Mouse (Mus musculus) bone marrow, adult 2 months (tissue): ENCODE measurements around the gene Crybb3. TPM values are rescaled to one million over a fixed set of nuclear protein-coding genes. Genes with fewer than 3 reads are reported as not detected.

Experiments used
- H3K27ac ChIP-seq: fragments of 200-500 bp; 2 replicates; pipeline ENCODE4 v1.5.1; 2012; ENCODE audit warnings: low read depth, mild to moderate bottlenecking, control low read depth, inconsistent platforms, low read length; ENCODE audit not compliant: control insufficient read depth, poor library complexity, insufficient read depth
- H3K4me1 ChIP-seq: fragments of 200-500 bp; 2 replicates; pipeline ENCODE4 v1.6.1; 2011; ENCODE audit warnings: low read length; ENCODE audit not compliant: control insufficient read depth, insufficient read depth
- H3K4me3 ChIP-seq: fragments of 200-500 bp; replicated peaks from 2 replicates; pipeline ENCODE3; 2011; ENCODE audit warnings: mild to moderate bottlenecking, low read depth, low read length, control low read depth; ENCODE audit not compliant: control insufficient read depth
- CTCF ChIP-seq: fragments of 200-500 bp; IDR thresholded peaks from 2 replicates; pipeline ENCODE4 v1.5.1; 2011; ENCODE audit warnings: low read length, control low read depth; ENCODE audit not compliant: control insufficient read depth, insufficient read depth
- POLR2A ChIP-seq: fragments of 200-500 bp; IDR thresholded peaks from 2 replicates; pipeline ENCODE4 v1.6.1; 2011; ENCODE audit warnings: low read depth, mild to moderate bottlenecking, control low read depth, low read length, borderline replicate concordance; ENCODE audit not compliant: control insufficient read depth
- WGBS: fragments of 180-500 bp; shearing (Covaris S2); methylation state at CpG from one replicate; pipeline ENCODE4 v1.1.7; 2018; 5-methylcytosine and 5-hydroxymethylcytosine counted together
- polyA plus RNA-seq: library from polyadenylated mRNA; stranded (reverse); fragments of >200 nt; gene quantifications from 2 replicates; pipeline ENCODE4 v1.2.4, GENCODE M21; 2011; ENCODE audit warnings: low replicate concordance; ENCODE audit not compliant: missing spikeins, insufficient read depth, insufficient read length

Gene Crybb3
- polyA plus RNA-seq, 1 experiment = not detected

DNA sequence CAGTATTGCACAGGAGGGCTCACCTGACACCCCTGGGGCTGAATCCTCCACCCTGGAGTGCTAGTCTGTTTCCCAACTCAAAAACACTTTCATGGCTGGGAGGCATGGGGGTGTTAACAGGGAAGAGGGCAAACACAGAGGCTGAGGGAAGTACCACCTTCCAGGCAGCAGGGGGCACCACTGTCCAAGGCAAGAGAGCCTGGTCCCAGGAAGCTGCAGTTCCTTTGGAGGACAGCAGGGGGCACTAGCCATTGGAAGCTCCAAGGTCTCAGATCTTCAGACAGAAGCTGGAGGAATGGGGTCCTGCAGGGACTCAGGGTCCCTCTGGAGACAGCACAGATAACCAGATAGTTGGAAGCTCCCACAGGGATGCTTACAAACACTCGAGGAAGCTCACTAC lies 18.2 kb upstream of the Crybb3 start:
- no peak overlapping the region for H3K27ac ChIP-seq
- 41% methylated on average over 1 of the region's 1 CpGs for WGBS
- no peak overlapping the region for H3K4me3 ChIP-seq
- H3K4me1 ChIP-seq = peaks cover 1% of the 10 kb centered on the region; the same call in 1 of the 2 replicates
- TF ChIP-seq POLR2A (no peak), CTCF (peak; percentile 100)

DNA sequence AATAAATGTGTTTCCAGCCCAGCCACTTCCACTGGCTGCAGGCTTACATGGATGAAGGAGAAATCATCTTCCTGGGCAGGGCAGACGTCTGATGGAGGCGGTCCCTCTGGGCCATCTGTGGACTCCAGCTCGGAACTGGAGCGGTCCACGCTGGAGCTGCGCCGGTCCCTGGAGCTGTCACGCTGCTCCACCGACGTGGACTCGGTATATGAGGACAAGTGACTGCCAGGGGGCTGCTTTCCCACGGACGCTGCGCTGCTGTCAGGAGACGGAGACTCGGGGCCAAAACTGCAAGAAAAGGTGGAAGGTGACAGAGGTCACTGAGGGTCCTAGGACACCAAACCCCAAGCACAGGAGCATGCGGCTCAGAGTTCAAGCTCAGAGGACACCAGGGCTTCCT lies 16.2 kb upstream of the Crybb3 start:
- Histone ChIP-seq H3K27ac (no peak overlapping the region), H3K4me1 (no peaks in the 10 kb centered on the region), H3K4me3 (no peak overlapping the region)
- WGBS = 89% methylated on average over 17 of the region's 17 CpGs
- TF ChIP-seq CTCF = no peak
- no peak for TF ChIP-seq POLR2A

DNA sequence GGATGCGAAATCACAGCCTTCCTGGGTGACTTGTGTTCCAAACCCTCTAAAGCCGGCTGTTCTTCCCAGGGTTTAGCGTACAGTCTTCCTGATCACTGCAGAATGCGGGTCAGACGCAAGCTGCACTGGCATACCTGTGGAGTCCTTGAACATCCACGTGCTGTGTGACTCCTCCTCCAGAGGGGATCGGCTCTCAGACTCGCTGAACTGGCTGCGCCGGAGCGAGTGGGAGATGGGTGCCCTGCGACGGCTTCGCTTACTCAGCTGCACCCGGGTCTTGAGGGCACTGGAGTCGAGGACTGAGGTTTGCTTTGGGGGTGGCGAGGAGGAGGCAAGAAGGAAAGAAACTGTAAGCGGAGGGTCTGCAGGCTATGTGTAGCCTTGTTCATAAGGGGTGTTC lies 14.1 kb upstream of the Crybb3 start:
- TF ChIP-seq POLR2A (no peak), CTCF (no peak)
- 92% methylated on average over 18 of the region's 18 CpGs for WGBS
- no peaks in the 10 kb centered on the region for H3K4me1 ChIP-seq
- H3K4me3 ChIP-seq = no peak overlapping the region
- no peak overlapping the region for H3K27ac ChIP-seq

DNA sequence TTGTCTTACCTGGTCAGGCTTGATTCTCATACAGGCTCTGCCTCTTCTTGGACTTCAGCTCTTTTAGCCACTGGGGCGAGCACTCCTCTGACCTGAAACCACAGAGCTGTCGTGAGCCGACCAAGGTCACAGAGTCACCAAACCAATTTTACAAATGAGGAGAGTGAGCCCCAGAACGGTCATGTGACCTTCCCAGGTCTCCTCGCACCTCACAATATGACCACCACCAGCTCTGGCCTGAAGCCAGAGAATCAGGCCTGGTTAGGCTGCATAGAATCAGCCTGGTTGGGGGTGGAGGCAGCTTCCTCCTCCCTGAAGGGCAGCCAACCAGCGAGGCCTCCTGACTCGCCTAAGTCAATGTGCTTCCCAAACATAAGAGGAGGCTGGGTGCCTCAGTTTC lies 11.0 kb upstream of the Crybb3 start:
- 76% methylated on average over 7 of the region's 7 CpGs for WGBS
- Histone ChIP-seq H3K27ac (no peak overlapping the region), H3K4me3 (no peak overlapping the region), H3K4me1 (no peaks in the 10 kb centered on the region)
- TF ChIP-seq POLR2A = no peak
- TF ChIP-seq CTCF = no peak

DNA sequence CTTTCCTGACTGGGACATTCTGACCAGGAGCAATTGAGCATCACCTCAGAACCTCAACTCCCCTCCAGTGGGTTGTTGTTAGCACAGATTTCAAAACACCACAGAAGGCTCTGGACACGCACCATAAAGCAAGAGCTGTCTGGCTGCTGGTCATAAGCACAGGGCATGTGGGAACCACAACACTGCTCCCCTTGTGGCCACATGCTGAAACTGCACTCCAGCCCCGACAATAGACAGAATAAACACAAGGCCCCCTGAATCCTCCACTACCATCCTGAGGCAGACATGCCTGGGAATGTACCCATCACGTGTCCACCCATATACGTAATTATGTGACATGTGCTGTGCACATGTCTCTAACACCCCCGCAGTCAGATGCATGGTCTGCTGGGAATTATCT lies 9.8 kb upstream of the Crybb3 start:
- 69% methylated on average over 5 of the region's 5 CpGs for WGBS
- Histone ChIP-seq H3K4me1 (no peaks in the 10 kb centered on the region), H3K4me3 (no peak overlapping the region), H3K27ac (no peak overlapping the region)
- TF ChIP-seq CTCF (peak; percentile 66), POLR2A (no peak)

DNA sequence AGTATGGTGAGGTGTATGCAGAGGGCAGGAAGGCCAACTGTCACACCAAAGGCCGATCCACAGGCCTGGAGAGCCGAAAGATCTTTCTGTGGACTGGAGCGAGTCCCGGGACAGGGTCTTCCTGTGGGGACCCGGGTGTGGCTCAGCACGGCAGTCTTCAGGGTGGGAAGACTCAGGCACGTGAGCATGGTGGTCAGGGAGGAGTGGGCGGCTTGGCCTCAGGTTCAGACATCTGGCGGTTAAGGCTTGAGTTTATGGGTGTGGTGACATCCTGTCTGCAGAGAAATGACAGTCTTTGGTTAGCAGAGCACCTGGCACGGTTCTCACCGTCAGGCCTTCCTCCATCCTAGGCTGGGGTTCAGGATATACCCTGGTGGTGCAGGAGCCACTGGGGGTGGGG lies 9.4 kb upstream of the Crybb3 start:
- WGBS = 83% methylated on average over 11 of the region's 11 CpGs
- Histone ChIP-seq H3K4me1 (no peaks in the 10 kb centered on the region), H3K27ac (no peak overlapping the region), H3K4me3 (no peak overlapping the region)
- TF ChIP-seq CTCF (no peak), POLR2A (no peak)

DNA sequence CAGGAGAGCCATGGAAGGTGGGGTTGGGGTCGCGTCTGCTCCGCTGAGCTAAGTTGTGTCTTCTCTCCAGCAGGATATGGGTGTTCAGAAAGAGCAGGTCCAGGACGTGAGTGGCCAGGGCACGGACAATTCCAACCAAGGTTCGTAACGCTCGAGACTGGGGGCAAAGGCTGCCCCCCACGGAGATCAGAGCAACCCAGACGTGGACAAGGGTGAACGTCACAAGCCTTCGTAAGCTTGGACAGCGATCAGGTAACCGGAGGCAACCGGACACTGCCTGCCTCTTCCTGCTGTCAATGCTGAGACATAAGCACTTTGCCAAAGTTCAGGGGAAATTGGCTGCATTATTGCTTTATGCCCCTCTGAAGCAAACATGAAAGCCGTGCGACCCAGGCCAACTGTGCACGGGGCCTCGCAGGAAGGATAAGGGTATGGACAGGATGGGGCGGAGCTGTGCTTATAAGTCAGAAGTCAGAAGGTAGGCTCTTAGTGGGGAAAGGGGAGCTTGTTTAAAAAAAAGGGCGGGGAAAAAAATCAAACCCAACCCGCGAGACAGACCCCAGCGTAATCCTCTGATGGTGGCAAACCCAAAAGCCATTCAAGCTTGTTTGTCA lies 8.8 kb upstream of the Crybb3 start:
- Histone ChIP-seq H3K27ac (no peak overlapping the region), H3K4me1 (no peaks in the 10 kb centered on the region), H3K4me3 (no peak overlapping the region)
- TF ChIP-seq POLR2A (no peak), CTCF (no peak)
- 91% methylated on average over 24 of the region's 24 CpGs for WGBS

DNA sequence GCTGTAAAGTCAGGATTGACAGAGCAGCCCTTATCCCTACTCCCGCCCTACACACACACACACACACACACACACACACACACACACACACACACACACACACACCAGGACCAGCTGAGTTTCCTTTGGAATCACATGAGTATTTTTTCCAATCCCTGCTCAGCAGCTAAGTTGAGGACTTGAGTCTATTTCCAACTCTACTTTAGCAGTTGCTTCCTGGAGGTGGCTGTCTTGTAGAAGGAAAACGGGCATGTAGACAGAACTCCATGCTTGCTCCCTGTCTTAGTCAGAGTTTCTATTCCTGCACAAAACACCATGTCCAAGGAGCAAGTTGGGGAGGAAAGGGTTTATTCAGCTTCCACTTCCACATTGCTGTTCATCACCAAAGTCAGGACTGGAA lies 6.1 kb upstream of the Crybb3 start:
- WGBS = 91% methylated on average over 2 of the region's 2 CpGs
- Histone ChIP-seq H3K4me1 (no peaks in the 10 kb centered on the region), H3K27ac (no peak overlapping the region), H3K4me3 (no peak overlapping the region)
- TF ChIP-seq POLR2A = no peak
- no peak for TF ChIP-seq CTCF

DNA sequence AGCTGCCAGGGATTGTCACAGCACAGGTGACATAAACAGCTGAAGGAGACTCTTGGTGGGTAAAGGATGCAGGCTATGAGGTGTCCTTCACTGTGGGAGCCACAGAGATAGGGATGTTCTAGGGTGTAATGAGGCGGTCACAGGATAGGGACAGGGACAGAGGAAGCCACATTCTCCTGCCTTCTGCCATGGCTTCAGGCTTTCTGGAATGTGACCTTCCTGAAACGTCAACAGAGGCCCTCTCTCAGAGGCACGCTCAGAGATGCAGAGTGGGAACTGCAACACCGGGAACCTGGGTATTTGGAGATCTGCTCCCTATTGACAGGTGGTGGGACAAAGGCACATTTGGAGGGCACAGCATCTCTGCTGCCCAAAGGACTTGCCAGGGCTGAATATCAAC lies 5.6 kb upstream of the Crybb3 start:
- Histone ChIP-seq H3K4me1 (no peaks in the 10 kb centered on the region), H3K27ac (no peak overlapping the region), H3K4me3 (no peak overlapping the region)
- WGBS = 83% methylated on average over 4 of the region's 4 CpGs
- TF ChIP-seq POLR2A = no peak
- TF ChIP-seq CTCF = no peak

DNA sequence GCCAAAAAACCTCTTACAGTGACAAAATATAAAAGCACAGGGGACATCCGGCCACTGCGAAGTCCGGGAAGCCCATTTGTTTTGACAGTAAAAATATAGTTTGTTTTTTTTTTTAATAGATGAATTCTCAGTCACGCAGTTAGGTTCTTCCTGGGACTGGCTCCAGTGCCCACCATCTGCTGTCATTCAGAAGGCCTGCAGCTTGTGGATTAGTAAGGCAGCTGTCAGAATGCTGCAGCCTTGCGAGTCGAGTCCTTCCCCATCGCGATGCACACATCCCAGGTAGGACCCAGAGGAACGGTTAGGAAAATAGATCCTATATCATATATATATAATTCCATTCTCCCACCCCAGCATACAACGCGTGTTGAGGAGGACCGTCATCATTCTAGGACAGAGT lies 5.1 kb upstream of the Crybb3 start:
- no peaks in the 10 kb centered on the region for H3K4me1 ChIP-seq
- no peak overlapping the region for H3K27ac ChIP-seq
- TF ChIP-seq POLR2A (no peak), CTCF (no peak)
- 86% methylated on average over 12 of the region's 12 CpGs for WGBS
- no peak overlapping the region for H3K4me3 ChIP-seq
